Mouse (Mus musculus): ENCODE data around the gene Arcn1. TPM values are rescaled to one million over a fixed set of nuclear protein-coding genes. Genes with fewer than 3 reads are reported as not detected.

The Arcn1 gene
- polyA plus RNA-seq, 1 experiment from 2014 or later, result 98.1 TPM

DNA sequence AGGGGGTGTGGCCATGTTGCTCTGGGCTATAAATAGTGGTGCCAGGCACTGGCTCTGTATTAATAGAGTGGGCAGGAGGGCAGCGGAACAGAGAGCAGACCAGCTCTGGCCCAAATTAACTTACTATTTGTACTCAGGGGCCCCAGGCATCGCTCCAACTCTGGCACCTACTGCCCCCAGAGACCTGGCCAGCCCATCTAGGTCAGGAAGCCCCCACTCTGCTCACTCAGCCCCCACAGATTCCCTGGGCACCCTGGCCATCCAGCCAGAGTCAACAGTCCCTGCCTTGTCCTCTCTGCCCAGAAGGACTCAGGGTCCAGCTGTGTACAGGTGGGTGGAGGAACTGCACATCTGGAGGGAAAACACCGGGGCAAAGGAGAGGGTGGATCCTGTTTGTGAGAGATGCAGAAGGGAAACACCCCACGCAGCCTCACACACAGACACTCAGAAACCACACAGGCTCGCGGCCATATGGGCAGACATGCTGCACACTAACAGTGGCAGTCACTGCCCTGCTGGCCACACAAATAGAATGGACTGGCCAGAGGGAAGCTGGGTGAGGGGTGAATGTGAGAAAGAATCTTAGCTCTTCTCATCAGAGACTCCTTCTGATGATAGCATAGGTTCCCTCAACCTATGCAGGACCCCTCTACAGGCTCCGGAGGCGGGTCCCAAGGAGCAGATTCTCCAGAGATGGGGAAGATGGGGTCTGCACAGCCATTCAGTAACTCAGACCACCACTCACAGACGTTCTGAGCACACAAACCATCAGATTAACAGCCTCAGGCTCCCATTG lies 47.1 kb downstream of the Arcn1 start:
- H3K4me2 ChIP-seq (replicated peaks; ENCODE audit: low read depth), result peak overlapping the region; percentile 87
- H3K4me3 ChIP-seq (ENCODE audit: low read depth, low read length), result peak overlapping the region; percentile 55
- peaks cover 11% of the 10 kb centered on the region for H3K36me3 ChIP-seq (ENCODE audit: control insufficient read depth, insufficient read depth, low read length)
- peak; percentile 22; the same call in 1 of the 2 replicates for ATAC-seq (ENCODE audit: low FRiP score, low TSS enrichment)
- H3K27ac ChIP-seq (replicated peaks), result peak overlapping the region; percentile 56; the same call in 1 of the 2 replicates
- peaks cover 7% of the 10 kb centered on the region for H3K4me1 ChIP-seq (replicated peaks; ENCODE audit: control insufficient read depth, insufficient read depth)
- no peaks in the 10 kb centered on the region for H3K27me3 ChIP-seq (ENCODE audit: control insufficient read depth, insufficient read depth, low read length)
- 12% methylated on average over 9 of the region's 9 CpGs for WGBS
- H3K9me3 ChIP-seq (ENCODE audit: control insufficient read depth, low read length), result no peaks in the 10 kb centered on the region
- peak; percentile 55 for DNase-seq (ENCODE audit: low spot score)
- H3K9ac ChIP-seq (ENCODE audit: low read length), result peak overlapping the region; percentile 62
- TF ChIP-seq EP300 (optimal IDR thresholded peaks at IDR 0.05) (no peak), CTCF (IDR thresholded peaks at IDR 0.05; ENCODE audit: low read depth) (peak; percentile 3; the same call in 1 of the 2 replicates)

DNA sequence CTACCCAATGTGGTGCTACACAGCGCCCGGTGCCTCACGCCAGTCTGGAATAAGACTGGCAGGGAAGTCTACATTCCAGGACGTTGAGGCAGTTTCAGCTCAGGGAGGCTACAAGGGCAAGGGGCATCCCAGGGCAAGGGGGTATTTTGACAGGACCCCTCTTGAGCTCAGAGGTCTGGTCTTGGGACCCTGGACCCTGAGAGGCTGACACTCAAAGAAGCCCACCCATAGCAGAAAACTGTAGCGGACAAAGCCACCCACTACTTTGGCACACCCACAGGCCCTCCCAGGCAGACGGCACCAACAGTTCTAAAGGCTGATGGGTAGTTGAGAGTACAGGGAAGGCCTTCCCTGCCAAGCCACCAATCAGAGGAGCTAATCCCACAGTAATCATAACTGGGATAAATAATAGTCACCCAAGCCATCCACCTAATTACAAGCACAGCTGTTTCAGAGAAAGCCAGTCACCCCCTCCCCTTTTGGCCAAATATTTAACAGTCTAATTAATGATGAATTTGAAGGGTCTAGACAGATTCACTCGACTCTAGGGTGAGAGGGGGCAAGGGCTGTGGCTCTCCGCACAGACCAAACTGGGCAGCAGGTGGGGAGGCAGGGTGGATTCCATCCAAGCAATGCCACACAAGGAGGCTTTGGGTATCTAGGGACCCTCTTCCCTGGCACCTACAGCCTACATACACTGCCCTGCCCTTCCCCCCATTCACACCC lies 47.9 kb downstream of the Arcn1 start:
- Histone ChIP-seq H3K4me3 (ENCODE audit: low read depth, low read length) (no peak overlapping the region), H3K36me3 (ENCODE audit: control insufficient read depth, insufficient read depth, low read length) (peaks cover 13% of the 10 kb centered on the region), H3K4me1 (replicated peaks; ENCODE audit: control insufficient read depth, insufficient read depth) (peaks cover 7% of the 10 kb centered on the region), H3K27ac (replicated peaks) (0 out of 2 replicates have a peak overlapping the region, but pooled peaks have one; percentile 56), H3K9me3 (ENCODE audit: control insufficient read depth, low read length) (no peaks in the 10 kb centered on the region), H3K9ac (ENCODE audit: low read length) (no peak overlapping the region), H3K27me3 (ENCODE audit: control insufficient read depth, insufficient read depth, low read length) (no peaks in the 10 kb centered on the region), H3K4me2 (replicated peaks; ENCODE audit: low read depth) (no peak overlapping the region; the same call in 1 of the 2 replicates)
- TF ChIP-seq EP300 (optimal IDR thresholded peaks at IDR 0.05) (no peak), CTCF (IDR thresholded peaks at IDR 0.05; ENCODE audit: low read depth) (no peak)
- ATAC-seq (ENCODE audit: low FRiP score, low TSS enrichment), result no peak
- 62% methylated on average over 8 of the region's 8 CpGs for WGBS
- DNase-seq (ENCODE audit: low spot score), result no peak

DNA sequence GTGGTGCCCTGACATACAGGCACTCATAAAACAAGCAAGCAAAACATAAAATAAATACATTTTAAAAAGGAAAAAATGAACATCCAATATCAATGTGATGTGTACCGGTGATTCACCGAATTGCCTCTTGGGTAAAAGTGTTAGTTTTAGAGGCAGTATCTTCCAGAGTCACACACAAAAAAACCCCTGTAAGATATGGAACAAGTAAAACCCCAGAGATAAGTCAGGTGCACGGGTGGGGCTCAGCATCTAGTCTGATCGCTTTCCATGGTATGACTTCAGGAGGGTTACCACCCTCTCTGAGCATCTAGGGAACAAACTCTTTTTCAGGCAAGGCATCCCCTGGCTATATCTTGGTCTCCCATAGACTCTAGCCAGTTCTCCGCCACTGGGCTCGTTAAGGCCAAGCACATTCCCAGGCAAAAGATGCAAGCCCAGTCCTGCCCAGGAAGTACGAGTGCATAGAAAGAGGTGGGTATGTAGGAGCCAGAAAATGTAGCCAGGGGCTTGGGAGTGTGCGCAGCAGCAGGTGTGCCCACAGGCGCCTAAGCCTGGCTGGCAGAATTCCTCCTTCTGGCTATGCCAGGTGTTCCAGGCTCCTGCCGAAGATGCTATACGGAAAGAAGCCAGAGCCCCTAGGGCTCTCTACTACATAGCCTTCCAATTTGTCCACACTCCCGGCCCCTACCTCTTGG lies 48.6 kb downstream of the Arcn1 start:
- 72% methylated on average over 12 of the region's 12 CpGs for WGBS

DNA sequence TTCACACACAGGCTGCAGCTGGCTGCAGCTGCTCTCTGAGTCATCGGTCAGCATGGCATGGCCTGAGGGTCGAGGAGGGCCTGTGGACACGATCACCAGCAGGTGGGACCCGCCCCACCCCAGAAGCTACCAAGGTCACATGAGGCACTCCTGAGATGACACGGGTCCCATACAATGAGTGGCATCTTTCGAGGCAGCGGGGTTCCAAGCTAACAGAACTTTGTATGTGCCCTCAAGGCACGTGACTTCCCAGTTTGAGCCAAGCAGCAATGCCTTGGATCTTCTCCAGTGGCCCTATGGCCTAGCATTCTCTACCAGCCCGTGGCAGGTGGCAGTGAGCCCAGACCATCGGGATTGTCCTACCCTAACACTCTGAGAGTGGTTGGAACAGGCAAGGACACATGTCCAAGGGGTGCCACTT lies 49.8 kb downstream of the Arcn1 start:
- Histone ChIP-seq H3K4me3 (ENCODE audit: low read depth, low read length) (no peak overlapping the region), H3K27ac (replicated peaks) (no peak overlapping the region), H3K9me3 (ENCODE audit: control insufficient read depth, low read length) (no peaks in the 10 kb centered on the region), H3K4me2 (replicated peaks; ENCODE audit: low read depth) (no peak overlapping the region), H3K4me1 (replicated peaks; ENCODE audit: control insufficient read depth, insufficient read depth) (peaks cover 7% of the 10 kb centered on the region), H3K36me3 (ENCODE audit: control insufficient read depth, insufficient read depth, low read length) (peaks cover 13% of the 10 kb centered on the region), H3K9ac (ENCODE audit: low read length) (no peak overlapping the region), H3K27me3 (ENCODE audit: control insufficient read depth, insufficient read depth, low read length) (no peaks in the 10 kb centered on the region)
- DNase-seq (ENCODE audit: low spot score) (no peak), ATAC-seq (ENCODE audit: low FRiP score, low TSS enrichment) (no peak)
- 80% methylated on average over 10 of the region's 10 CpGs for WGBS
- no peak for TF ChIP-seq CTCF (IDR thresholded peaks at IDR 0.05; ENCODE audit: low read depth)
- TF ChIP-seq EP300 (optimal IDR thresholded peaks at IDR 0.05), result no peak

More for the DNA sequence above, 48.6 kb downstream of the Arcn1 start:
- no peak overlapping the region for H3K9ac ChIP-seq (ENCODE audit: low read length)
- H3K27ac ChIP-seq (replicated peaks), result no peak overlapping the region
- H3K4me2 ChIP-seq (replicated peaks; ENCODE audit: low read depth), result no peak overlapping the region
- TF ChIP-seq EP300 (optimal IDR thresholded peaks at IDR 0.05) (no peak), CTCF (IDR thresholded peaks at IDR 0.05; ENCODE audit: low read depth) (no peak)
- H3K36me3 ChIP-seq (ENCODE audit: control insufficient read depth, insufficient read depth, low read length), result peaks cover 13% of the 10 kb centered on the region
- DNase-seq (ENCODE audit: low spot score) (no peak), ATAC-seq (ENCODE audit: low FRiP score, low TSS enrichment) (no peak)
- H3K9me3 ChIP-seq (ENCODE audit: control insufficient read depth, low read length), result no peaks in the 10 kb centered on the region
- peaks cover 7% of the 10 kb centered on the region for H3K4me1 ChIP-seq (replicated peaks; ENCODE audit: control insufficient read depth, insufficient read depth)
- no peaks in the 10 kb centered on the region for H3K27me3 ChIP-seq (ENCODE audit: control insufficient read depth, insufficient read depth, low read length)
- H3K4me3 ChIP-seq (ENCODE audit: low read depth, low read length), result no peak overlapping the region

DNA sequence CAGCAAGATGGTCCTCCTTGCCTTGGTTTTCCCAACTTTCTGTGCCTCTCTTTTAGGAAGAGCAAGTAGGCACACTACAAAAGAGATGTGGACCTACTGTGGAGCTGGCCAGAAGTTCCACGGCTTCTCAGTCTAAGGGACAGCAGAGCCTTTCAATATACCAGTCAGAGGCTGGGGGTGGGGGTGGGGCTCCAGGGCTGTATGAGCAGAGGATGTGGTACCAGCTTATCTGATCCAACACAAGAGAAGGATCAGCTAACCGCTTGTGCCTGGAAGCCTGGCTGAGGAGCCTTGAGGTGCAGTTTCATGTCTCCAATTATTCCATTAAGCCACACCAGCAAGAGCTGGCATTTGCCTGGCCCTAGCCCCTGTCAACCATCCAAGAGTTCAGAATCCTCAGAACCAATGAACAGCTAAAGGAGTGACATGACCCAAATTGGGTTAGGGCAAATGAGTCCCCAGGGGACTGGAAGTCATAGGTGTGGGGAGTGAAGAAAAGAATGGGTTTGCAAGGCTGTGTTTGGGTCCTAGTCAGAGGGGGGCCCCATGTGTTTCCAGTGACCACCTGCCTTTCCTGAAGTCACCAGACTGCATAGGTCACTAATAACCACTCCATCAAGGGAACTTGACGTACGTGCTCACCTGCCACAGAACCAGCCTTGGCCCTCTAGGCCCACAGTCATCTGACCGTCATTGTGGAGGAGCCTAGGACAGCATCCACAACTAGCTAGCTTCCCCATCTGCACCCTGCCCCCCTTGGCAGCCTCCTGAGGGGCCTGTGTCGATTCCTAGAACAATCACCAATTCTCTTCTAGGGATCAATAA lies 50.4 kb downstream of the Arcn1 start:
- 82% methylated on average over 6 of the region's 6 CpGs for WGBS
- Histone ChIP-seq H3K4me2 (replicated peaks; ENCODE audit: low read depth) (no peak overlapping the region), H3K36me3 (ENCODE audit: control insufficient read depth, insufficient read depth, low read length) (peaks cover 13% of the 10 kb centered on the region), H3K4me3 (ENCODE audit: low read depth, low read length) (no peak overlapping the region), H3K4me1 (replicated peaks; ENCODE audit: control insufficient read depth, insufficient read depth) (peaks cover 7% of the 10 kb centered on the region), H3K27ac (replicated peaks) (no peak overlapping the region), H3K27me3 (ENCODE audit: control insufficient read depth, insufficient read depth, low read length) (no peaks in the 10 kb centered on the region), H3K9ac (ENCODE audit: low read length) (no peak overlapping the region), H3K9me3 (ENCODE audit: control insufficient read depth, low read length) (no peaks in the 10 kb centered on the region)
- DNase-seq (ENCODE audit: low spot score) (no peak), ATAC-seq (ENCODE audit: low FRiP score, low TSS enrichment) (no peak)
- TF ChIP-seq CTCF (IDR thresholded peaks at IDR 0.05; ENCODE audit: low read depth) (no peak), EP300 (optimal IDR thresholded peaks at IDR 0.05) (no peak)
